Mouse (Mus musculus) heart, adult 2 months (tissue): ENCODE measurements around the gene Snd1. TPM values are rescaled to one million over a fixed set of nuclear protein-coding genes. Genes with fewer than 3 reads are reported as not detected.
"Not testable (repeated sequence)": the region's sequence is repeated elsewhere in the genome, so short reads cannot be mapped to it uniquely, and the experiment has no call there.

Experiments
- DNase-seq, 2 experiments: peaks; one replicate each; pipeline ENCODE4 v3.0.0; 2021
- H3K27ac ChIP-seq: fragments of 200-600 bp; 2 replicates; pipeline ENCODE4 v1.8.1; 2022
- H3K27me3 ChIP-seq: fragments of 200-500 bp; 2 replicates; pipeline ENCODE4 v1.6.1; 2012; ENCODE audit warnings: mild to moderate bottlenecking, low read length, inconsistent platforms, mixed read lengths; ENCODE audit not compliant: control insufficient read depth, insufficient read depth
- H3K36me3 ChIP-seq: fragments of 200-500 bp; 2 replicates; pipeline ENCODE4 v1.6.1; 2012; ENCODE audit warnings: low read length, inconsistent platforms; ENCODE audit not compliant: control insufficient read depth, insufficient read depth
- H3K4me1 ChIP-seq: fragments of 200-500 bp; 2 replicates; pipeline ENCODE4 v1.6.1; 2011; ENCODE audit warnings: low read length; ENCODE audit not compliant: control insufficient read depth, insufficient read depth
- H3K4me3 ChIP-seq: fragments of 200-600 bp; 2 replicates; pipeline ENCODE4 v1.8.1; 2022
- H3K79me2 ChIP-seq: fragments of 200-500 bp; replicated peaks from 2 replicates; pipeline ENCODE4 v1.6.1; 2012; ENCODE audit warnings: mild to moderate bottlenecking, inconsistent platforms, low read length, moderate library complexity, mixed read lengths; ENCODE audit not compliant: control insufficient read depth, insufficient read depth
- H3K9ac ChIP-seq: fragments of 200-500 bp; 2 replicates; pipeline ENCODE4 v1.6.1; 2012; ENCODE audit warnings: low read depth, mild to moderate bottlenecking, control low read depth, inconsistent platforms, low read length, mixed read lengths
- CTCF ChIP-seq: fragments of 200-600 bp; IDR thresholded peaks from 2 replicates; pipeline ENCODE4 v1.8.1; 2022; ENCODE audit warnings: antibody characterized with exemption, mild to moderate bottlenecking, moderate library complexity
- EP300 ChIP-seq: fragments of 200-500 bp; IDR thresholded peaks from 2 replicates; pipeline ENCODE4 v1.6.1; 2011; ENCODE audit warnings: low read depth, low read length, control low read depth; ENCODE audit not compliant: insufficient read depth
- POLR2A ChIP-seq: fragments of 200-500 bp; IDR thresholded peaks from 2 replicates; pipeline ENCODE4 v1.6.1; 2011; ENCODE audit warnings: mild to moderate bottlenecking, low read depth, low read length, control low read depth; ENCODE audit not compliant: insufficient read depth
- WGBS: fragments of 180-500 bp; shearing (Covaris S2); methylation state at CpG from one replicate; pipeline ENCODE4 v1.1.7; 2018; 5-methylcytosine and 5-hydroxymethylcytosine counted together
- intact Hi-C: fragments of 180-260 bp; cut with DNase I; formaldehyde crosslinking; loops from one replicate; pipeline ENCODE4 v1.15.1; 2025
- polyA plus RNA-seq: library from polyadenylated mRNA; depleted of rRNA; stranded (reverse); fragments of >200 nt; gene quantifications from 2 replicates; pipeline ENCODE4 v1.2.3, GENCODE M21; 2012
- total RNA-seq, 2 experiments: library from RNA; stranded (reverse); gene quantifications; 2 replicates each; pipeline ENCODE4 v1.2.3; 2021

The Snd1 gene
- total and polyA plus RNA-seq, 3 experiments, result 39.9 to 74.1 (median 62.4) TPM

DNA sequence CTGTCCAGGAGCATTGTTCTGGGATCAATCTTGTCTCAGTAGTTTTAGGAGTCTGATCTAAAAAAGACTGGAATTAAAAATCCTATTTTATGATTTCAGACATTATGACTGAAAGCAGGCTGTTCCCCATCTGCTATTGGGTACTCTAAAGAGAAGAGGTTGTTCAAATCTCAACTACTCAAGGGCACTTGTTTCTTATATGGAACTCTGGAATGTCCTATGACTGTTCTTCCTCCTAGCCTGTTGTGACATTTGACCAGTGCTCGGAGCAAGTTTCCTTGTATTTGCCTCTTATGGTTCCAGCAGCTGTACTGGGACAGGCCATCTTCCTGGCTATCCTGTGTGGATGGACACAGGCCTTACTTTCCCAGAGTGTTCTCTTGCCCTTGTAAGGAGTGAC, 42.1 kb downstream of the Snd1 start:
- H3K36me3 ChIP-seq, result no peaks in the 10 kb centered on the region
- WGBS, result 72% methylated on average over 1 of the region's 1 CpGs
- H3K79me2 ChIP-seq, result no peaks in the 10 kb centered on the region
- H3K4me3 ChIP-seq, result no peak overlapping the region
- H3K27me3 ChIP-seq, result no peaks in the 10 kb centered on the region
- TF ChIP-seq CTCF (no peak), EP300 (no peak), POLR2A (no peak)
- intact Hi-C loops, result no loop called here
- no peak overlapping the region for H3K27ac ChIP-seq
- H3K4me1 ChIP-seq, result no peaks in the 10 kb centered on the region
- DNase-seq, result no peak
- no peak overlapping the region for H3K9ac ChIP-seq

GRCm38 (mm10) chr6:28519426-28519825, 44.5 kb downstream of the Snd1 start:
- no peak overlapping the region for H3K27ac ChIP-seq
- intact Hi-C loops, result no loop called here
- no peaks in the 10 kb centered on the region for H3K79me2 ChIP-seq
- no peak for DNase-seq
- no peak overlapping the region for H3K4me3 ChIP-seq
- 90% methylated on average over 8 of the region's 8 CpGs for WGBS
- H3K36me3 ChIP-seq, result peaks cover 3% of the 10 kb centered on the region
- no peak overlapping the region for H3K9ac ChIP-seq
- H3K27me3 ChIP-seq, result no peaks in the 10 kb centered on the region
- no peak for TF ChIP-seq POLR2A
- no peak for TF ChIP-seq CTCF
- TF ChIP-seq EP300, result no peak
- H3K4me1 ChIP-seq, result no peaks in the 10 kb centered on the region

- H3K27me3 ChIP-seq, H3K4me3 ChIP-seq, H3K9ac ChIP-seq, DNase-seq, H3K79me2 ChIP-seq, intact Hi-C loops, H3K4me1 ChIP-seq, H3K27ac ChIP-seq, H3K36me3 ChIP-seq: not testable (repeated sequence)
- 83% methylated on average over 5 of the region's 5 CpGs for WGBS
- peak; percentile 26 for TF ChIP-seq CTCF
These were observed 45.8 kb downstream of the Snd1 start for GRCm38 (mm10) chr6:28520787-28521186.

GRCm38 (mm10) chr6:28521416-28521815, 46.5 kb downstream of the Snd1 start:
- peaks cover 7% of the 10 kb centered on the region for H3K36me3 ChIP-seq
- no peaks in the 10 kb centered on the region for H3K79me2 ChIP-seq
- no peaks in the 10 kb centered on the region for H3K27me3 ChIP-seq
- no peak overlapping the region for H3K4me3 ChIP-seq
- DNase-seq, result no peak
- intact Hi-C loops, result no loop called here
- no peak overlapping the region for H3K27ac ChIP-seq
- no peak overlapping the region for H3K9ac ChIP-seq
- TF ChIP-seq POLR2A (no peak), EP300 (no peak), CTCF (no peak)
- peaks cover 1% of the 10 kb centered on the region for H3K4me1 ChIP-seq
- 100% methylated on average over 1 of the region's 1 CpGs for WGBS

DNA sequence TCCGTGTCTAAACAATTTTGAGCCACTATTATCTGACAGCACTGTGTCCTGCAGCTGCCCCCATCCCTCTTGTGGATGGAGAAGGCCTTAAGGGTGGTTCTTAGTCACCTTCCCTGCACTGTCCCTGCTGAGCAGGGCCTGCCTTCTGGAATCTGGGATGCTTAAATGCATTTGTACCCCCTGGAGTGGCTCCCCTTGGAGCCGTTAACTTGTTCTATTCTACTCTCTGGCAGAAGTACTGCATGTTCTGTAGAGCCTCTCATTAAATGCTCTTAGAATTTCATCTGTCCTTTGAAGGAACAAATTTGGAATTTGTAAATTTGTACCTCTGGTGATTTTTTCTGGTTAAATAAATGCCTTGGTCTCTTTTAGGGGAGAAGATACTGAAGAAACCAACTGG, 50.6 kb downstream of the Snd1 start:
- no peaks in the 10 kb centered on the region for H3K27me3 ChIP-seq
- peaks cover 7% of the 10 kb centered on the region for H3K36me3 ChIP-seq
- no peak overlapping the region for H3K4me3 ChIP-seq
- no peak overlapping the region for H3K27ac ChIP-seq
- 75% methylated on average over 2 of the region's 2 CpGs for WGBS
- H3K4me1 ChIP-seq, result peaks cover 1% of the 10 kb centered on the region
- H3K79me2 ChIP-seq, result no peaks in the 10 kb centered on the region
- H3K9ac ChIP-seq, result no peak overlapping the region
- TF ChIP-seq POLR2A (no peak), CTCF (no peak), EP300 (no peak)
- intact Hi-C loops, result no loop called here
- DNase-seq, result no peak

DNA sequence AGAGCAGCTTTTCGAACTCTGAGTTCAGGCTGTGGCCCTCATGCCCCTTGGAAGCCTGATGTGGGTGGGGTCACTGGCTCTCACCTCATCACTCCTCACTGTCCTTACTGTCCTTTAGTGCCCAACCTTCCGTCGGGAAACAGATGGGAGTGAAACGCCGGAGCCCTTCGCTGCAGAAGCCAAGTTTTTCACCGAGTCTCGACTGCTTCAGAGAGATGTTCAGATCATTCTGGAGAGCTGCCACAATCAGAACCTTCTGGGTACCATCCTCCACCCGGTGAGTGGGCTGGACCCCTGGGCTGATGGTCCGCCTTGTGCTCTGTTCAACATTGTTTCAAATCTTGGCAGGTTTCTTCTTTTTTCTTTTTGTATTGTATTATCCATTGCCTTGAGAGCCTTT, 52.5 kb downstream of the Snd1 start:
- Histone ChIP-seq H3K27ac (no peak overlapping the region), H3K36me3 (peaks cover 7% of the 10 kb centered on the region), H3K27me3 (no peaks in the 10 kb centered on the region), H3K4me1 (peaks cover 1% of the 10 kb centered on the region), H3K9ac (no peak overlapping the region), H3K79me2 (no peaks in the 10 kb centered on the region), H3K4me3 (no peak overlapping the region)
- TF ChIP-seq EP300 (no peak), CTCF (no peak), POLR2A (no peak)
- intact Hi-C loops, result no loop called here
- 81% methylated on average over 10 of the region's 10 CpGs for WGBS
- no peak for DNase-seq
